In the genomic region with DNA sequence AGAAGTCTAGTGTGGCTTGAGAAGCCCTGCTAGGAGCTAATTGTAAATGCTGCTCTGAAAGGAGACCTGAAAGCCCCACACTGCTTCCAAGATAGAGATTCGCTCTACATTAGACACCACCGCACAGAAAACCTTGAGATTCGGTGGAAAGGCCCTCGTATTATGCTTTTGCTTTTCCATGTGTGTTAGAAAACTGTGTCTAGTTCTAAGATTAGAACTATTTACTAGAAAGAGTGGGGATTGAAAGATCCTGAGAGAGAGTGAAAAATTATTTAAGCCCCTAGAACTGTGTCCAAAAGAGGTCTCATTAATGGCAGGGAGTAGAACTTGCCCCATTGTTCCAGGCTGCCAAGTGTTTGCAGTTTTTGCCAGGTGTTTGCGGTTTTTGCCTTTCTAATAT, we compare ENCODE assay signal across 29 mouse cellular contexts. TPM values are rescaled to one million over a fixed set of nuclear protein-coding genes. Genes with fewer than 3 reads are reported as not detected.
"Had no signal": no experiment of that assay in that cellular context is flagged by ENCODE, and none has a peak within 500 bp of the region (broad histone marks: within the 10 kb centered on the region; RNA-seq: fewer than 3 reads in every experiment).

No protein-coding gene starts in this region.

RNA-seq across cellular contexts. Expression of gene Zfp979, which starts 12.9 kb away (rescaled TPM):
- polyA plus RNA-seq: liver, adult 2 months had no signal

RNA-seq across cellular contexts. Expression of gene Zfp534, which starts 47.1 kb away (rescaled TPM):
- polyA plus RNA-seq: limb, embryonic 10.5 days; limb, embryonic 12.5 days; limb, embryonic 13.5 days; limb, embryonic 14.5 days; limb, embryonic 15.5 days; liver, adult 2 months; liver, embryonic 11.5 days; liver, embryonic 12.5 days; liver, embryonic 13.5 days; liver, embryonic 14.5 days; liver, embryonic 15.5 days; liver, embryonic 16.5 days; liver, postnatal 0 days; lung, adult 2 months; lung, embryonic 14.5 days; lung, embryonic 15.5 days; lung, embryonic 16.5 days; lung, postnatal 0 days; macrophage; midbrain, embryonic 10.5 days; midbrain, embryonic 12.5 days; midbrain, embryonic 13.5 days; midbrain, embryonic 14.5 days; midbrain, embryonic 15.5 days; midbrain, postnatal 0 days; myocyte; neural tube, embryonic 11.5 days; neural tube, embryonic 12.5 days; neural tube, embryonic 13.5 days had no signal
